Mouse (Mus musculus): ENCODE measurements around the gene Vhl.

GRCm38 (mm10) chr6:113579306-113579705 lies 44.5 kb upstream of the Vhl start:
- no peak for TF ChIP-seq CTCF (IDR thresholded peaks at IDR 0.05; ENCODE audit: borderline replicate concordance, insufficient read depth, low read depth, low read length)
- TF ChIP-seq POLR2A (IDR thresholded peaks at IDR 0.05; ENCODE audit: borderline replicate concordance, insufficient read depth, low read length): no peak

All from cerebellum, adult 2 months (tissue).